Mouse (Mus musculus) yolk sac, embryonic 10.5 days (tissue): Measurements from ENCODE around the gene Tle2.

Experiments used
- DNase-seq: peaks from one replicate; pipeline ENCODE4 v3.0.0-alpha.2; 2017; ENCODE audit warnings: low spot score

Gene Tle2

GRCm38 (mm10) chr10:81553807-81554755 is 20.3 kb upstream of the Tle2 start:
- DNase-seq: no peak

GRCm38 (mm10) chr10:81556282-81556681 is 18.1 kb upstream of the Tle2 start:
- DNase-seq: no peak

GRCm38 (mm10) chr10:81557491-81557890 is 16.9 kb upstream of the Tle2 start:
- no peak for DNase-seq

- DNase-seq: no peak
Observed at GRCm38 (mm10) chr10:81559163-81559626, 15.2 kb upstream of the Tle2 start, which contains the start of gene Aes. Gene Aes, plus strand, starts transcription at chr10:81559488.

- DNase-seq: no peak
Observed at GRCm38 (mm10) chr10:81559627-81560539, 14.5 kb upstream of the Tle2 start.

GRCm38 (mm10) chr10:81560719-81561459 is 13.5 kb upstream of the Tle2 start:
- DNase-seq: no peak

GRCm38 (mm10) chr10:81562411-81562810 is 11.9 kb upstream of the Tle2 start:
- DNase-seq: no peak

GRCm38 (mm10) chr10:81563481-81563880 is 10.9 kb upstream of the Tle2 start:
- DNase-seq: no peak

GRCm38 (mm10) chr10:81564216-81564615 is 10.1 kb upstream of the Tle2 start:
- peak; percentile 60 for DNase-seq

GRCm38 (mm10) chr10:81564734-81565133 is 9.6 kb upstream of the Tle2 start:
- no peak for DNase-seq

GRCm38 (mm10) chr10:81565257-81566228 is 8.8 kb upstream of the Tle2 start:
- no peak for DNase-seq

GRCm38 (mm10) chr10:81568381-81569191 is 5.8 kb upstream of the Tle2 start:
- DNase-seq: no peak

GRCm38 (mm10) chr10:81569507-81570237 is 4.7 kb upstream of the Tle2 start:
- DNase-seq: no peak

- DNase-seq: no peak
Observed at GRCm38 (mm10) chr10:81570238-81570800, 4.0 kb upstream of the Tle2 start.

- peak; percentile 94 for DNase-seq
Observed at GRCm38 (mm10) chr10:81570831-81571500, 3.4 kb upstream of the Tle2 start.

- DNase-seq: peak; percentile 98
Observed at GRCm38 (mm10) chr10:81571501-81571876, 2.9 kb upstream of the Tle2 start.

- peak; percentile 47 for DNase-seq
Observed at GRCm38 (mm10) chr10:81572133-81572671, 2.2 kb upstream of the Tle2 start.

- no peak for DNase-seq
Observed at GRCm38 (mm10) chr10:81572975-81573374, 1.4 kb upstream of the Tle2 start.
